Mouse (Mus musculus): ENCODE results near the gene Dynll2.

Dynll2 gene

DNA sequence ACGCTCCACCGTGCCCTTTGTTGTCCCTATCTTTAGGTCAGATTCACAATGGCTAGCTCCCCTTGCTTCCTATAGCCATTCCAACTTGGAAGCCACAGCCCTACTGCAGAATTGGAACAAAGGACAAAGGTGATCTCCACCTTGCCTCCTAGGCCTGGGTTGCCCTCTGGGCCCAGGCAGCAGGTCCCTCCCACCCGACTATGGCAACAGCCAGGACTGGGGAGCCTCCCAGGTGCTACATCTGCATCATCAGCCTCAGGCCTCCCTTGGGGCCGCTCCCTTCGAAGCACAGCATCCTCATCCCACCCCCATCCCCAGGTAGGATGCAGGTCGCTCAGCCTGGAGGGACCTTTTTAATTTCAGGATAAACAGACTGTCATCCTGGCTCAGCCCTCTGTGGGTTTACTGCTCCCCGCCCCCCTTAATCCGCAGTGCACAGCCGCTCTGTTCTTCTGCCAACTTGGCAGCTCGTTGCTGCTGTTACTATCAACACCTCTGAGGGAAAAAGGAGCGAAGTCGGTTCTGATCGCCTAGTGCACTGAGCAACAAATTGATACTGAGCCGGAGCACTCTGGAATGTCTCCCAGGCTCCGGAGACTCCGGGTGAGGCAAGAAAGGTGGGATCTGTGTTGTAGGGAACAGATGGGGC, 22.3 kb upstream of the Dynll2 start:
- POLR2A ChIA-PET, result interaction anchor here (0.6 to 22.8 kb wide), 32 partner anchors 9 to 281 kb away, joined by 3 to 394 read pairs (median 4); partner anchors contain the start of genes Dynll2 (in 4 of the 4), Srsf1 (in 3 of the 4) and Mks1 (in 1 of the 4)
- CTCF ChIA-PET, result interaction anchor here (0.6 to 1.8 kb wide), 8 partner anchors 9 to 61 kb away, joined by 3 to 5 read pairs (median 3); no protein-coding TSS in a partner anchor

DNA sequence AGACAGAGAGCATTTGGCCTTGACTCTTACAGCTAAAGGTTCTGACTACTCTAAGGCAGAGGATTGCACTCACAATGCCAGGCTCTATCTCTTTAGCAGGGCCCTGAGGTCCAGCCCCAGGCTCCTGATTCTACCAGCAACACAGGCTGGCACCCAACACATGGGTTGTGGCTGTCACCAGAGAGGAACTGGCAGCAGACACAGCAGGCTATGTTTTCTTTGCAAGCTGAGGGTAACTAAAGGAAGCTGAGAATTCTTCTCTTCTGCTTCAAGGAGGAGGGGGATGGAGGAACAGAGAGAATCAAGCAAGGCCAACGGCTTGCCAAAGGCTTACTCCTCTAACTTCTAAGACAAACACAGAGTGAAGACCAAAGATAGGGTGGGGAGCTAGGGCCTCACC, 21.3 kb upstream of the Dynll2 start:
- ChIA-PET CTCF (interaction anchor here in 1 of 4 experiments (1.8 kb wide), 1 partner anchor 9 kb away, joined by 5 read pairs; no protein-coding TSS in a partner anchor), POLR2A (interaction anchor here (0.6 to 22.8 kb wide), 32 partner anchors 9 to 156 kb away, joined by 3 to 394 read pairs (median 4); partner anchors contain the start of genes Dynll2 (in 4 of the 4), Srsf1 (in 3 of the 4) and Mks1 (in 1 of the 4))

DNA sequence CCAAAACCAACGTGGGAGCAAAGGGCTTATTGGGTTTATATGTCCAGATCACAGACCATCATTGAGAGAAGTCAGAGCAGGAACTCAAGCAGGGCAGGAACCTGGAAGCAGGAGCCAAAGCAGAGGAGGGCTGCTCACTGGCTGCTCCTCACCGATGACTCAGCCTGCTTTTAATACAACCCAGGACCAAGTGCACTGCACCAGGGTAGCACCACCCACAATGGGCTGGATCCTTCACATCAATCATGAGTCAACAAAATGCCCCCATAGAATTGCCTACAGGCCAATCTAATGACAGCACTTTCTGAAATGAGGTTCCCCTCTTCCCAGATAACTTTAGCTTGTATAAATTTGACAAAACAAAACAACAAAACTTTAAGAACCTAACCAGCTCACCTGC, 16.8 kb upstream of the Dynll2 start:
- CTCF ChIA-PET, result no interaction called here
- POLR2A ChIA-PET, result interaction anchor here in 3 of 4 experiments (0.5 to 2.0 kb wide), 7 partner anchors 8 to 45 kb away, joined by 3 to 5 read pairs (median 3); partner anchors contain the start of genes Dynll2 (in 1 of the 3) and Srsf1 (in 1 of the 3)

DNA sequence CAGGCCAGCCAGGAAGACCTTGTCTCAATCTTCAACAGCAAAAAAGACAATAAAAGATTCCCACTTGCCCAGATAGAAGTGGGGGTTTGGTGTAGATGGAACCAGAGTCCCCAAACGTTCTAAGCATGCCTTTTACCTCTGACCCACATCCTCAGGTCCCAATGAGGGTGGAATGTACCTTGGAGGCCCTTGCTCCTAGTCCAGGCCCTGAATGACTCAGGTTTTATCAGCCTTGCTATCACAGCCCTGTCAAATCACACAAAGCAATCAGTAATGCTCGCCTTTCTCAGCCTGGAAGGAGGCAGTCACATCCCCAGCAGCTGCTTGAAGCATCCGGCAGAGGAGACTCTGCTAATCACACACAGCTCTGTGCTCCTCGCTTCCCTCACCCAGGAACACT, 15.4 kb upstream of the Dynll2 start:
- ChIA-PET POLR2A (interaction anchor here in 1 of 4 experiments (0.6 kb wide), 1 partner anchor 170 kb away, joined by 3 read pairs; no protein-coding TSS in a partner anchor), CTCF (no interaction called here)

DNA sequence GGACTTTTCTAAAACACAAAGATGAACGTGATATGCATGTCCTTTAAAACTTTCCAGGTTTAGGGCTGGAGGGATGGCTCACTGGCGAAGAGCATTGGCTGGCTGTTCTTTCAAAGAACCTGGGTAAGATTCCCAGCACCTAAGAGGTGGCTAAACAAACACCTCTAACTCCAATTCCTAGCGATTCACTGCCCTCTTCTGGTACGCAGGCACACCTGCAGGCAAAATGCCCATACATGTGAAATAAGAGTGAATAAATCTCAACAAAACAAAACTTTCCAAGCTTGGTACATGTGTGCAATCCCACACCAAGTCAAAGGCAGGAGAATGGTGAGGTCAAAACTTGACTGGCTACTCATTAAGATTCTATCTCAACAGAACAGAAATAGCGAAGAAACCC, 12.4 kb upstream of the Dynll2 start:
- ChIA-PET CTCF (interaction anchor here in 2 of 4 experiments (0.7 to 1.8 kb wide), 3 partner anchors 9 to 32 kb away, joined by 3 to 6 read pairs (median 5); no protein-coding TSS in a partner anchor), POLR2A (interaction anchor here in 2 of 4 experiments (0.8 to 1.4 kb wide), 6 partner anchors 9 to 42 kb away, joined by 3 to 5 read pairs (median 4); no protein-coding TSS in a partner anchor)

DNA sequence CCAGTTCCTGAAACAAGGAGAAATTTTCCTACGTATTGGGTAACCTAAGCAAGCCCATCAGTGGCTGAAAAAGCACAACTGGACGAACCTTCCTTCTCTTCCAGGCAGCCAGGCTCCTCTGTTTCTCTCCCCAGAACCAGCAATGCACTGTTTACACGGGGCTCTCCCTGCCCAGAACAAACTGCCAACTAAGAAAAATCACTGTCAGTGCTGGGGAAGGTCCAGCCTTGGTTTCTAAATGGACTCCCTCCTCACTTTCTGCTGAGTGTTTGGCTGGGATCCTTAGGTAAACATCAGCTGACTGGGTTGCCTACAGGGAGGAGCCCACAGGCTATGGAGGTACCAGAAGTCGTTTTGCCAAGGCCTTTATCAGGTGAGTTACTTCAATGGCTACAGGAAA, 4.5 kb upstream of the Dynll2 start:
- ChIA-PET CTCF (no interaction called here), POLR2A (interaction anchor here in 1 of 4 experiments (1.1 to 1.7 kb wide), 2 partner anchors 12 to 18 kb away, joined by 3 to 7 read pairs; no protein-coding TSS in a partner anchor)

DNA sequence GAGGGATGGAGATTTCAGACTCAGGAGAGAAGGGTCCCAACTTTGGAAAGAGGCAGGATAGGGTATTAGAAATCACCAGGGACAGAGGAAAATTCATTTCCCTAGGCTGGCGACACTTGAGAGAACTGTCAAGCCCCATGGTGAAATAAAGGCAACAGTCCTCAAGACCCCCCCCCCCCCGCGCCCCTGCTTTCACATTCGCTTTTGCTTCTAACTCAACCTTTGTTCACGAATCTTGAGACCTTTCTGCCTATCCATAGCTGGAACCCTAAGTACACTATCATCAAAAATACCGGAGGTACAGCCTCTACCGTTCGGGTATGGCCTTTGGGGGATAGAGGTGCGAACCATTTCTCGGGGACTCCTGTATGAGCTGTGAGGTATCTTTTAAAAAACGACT, 528 bp upstream of the Dynll2 start:
- ChIA-PET POLR2A (interaction anchor here (0.6 to 8.1 kb wide), 65 partner anchors 8 to 1335 kb away, joined by 3 to 96 read pairs (median 4); partner anchors contain the start of gene Srsf1 (in 4 of the 4)), CTCF (interaction anchor here in 3 of 4 experiments (0.6 to 1.5 kb wide), 10 partner anchors 9 to 370 kb away, joined by 3 to 7 read pairs (median 4); no protein-coding TSS in a partner anchor)

DNA sequence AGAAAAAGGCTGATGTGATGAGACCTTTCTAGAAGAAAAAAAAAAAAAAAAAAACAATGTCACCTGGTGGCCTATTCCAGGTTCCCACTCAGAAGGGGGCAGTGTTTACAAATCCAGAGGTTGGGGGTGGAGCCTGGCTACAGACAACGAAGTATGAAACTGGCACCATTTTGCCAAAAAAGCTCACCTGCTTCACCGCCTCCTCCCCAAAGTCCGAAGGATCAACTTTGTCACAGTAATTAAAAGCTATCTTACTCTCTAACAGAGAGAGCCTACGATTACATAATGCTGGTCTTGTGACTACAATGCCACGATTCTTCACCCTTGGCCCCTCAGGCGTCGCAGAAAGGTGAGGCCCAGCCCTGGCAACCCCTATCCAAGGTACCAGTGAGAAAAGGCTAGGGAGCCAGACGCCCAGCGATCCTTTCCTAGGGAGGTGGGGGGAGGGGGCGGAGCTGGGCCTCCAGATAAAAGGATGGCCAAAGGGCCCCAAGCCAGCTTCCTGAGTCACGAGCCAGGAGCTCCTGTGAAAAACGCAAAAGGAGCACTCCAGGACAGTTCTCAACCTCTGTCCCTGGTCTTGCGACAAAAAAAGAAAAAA, 1.1 kb downstream of the Dynll2 start:
- CTCF ChIA-PET, result interaction anchor here (0.6 to 3.7 kb wide), 25 partner anchors 8 to 474 kb away, joined by 3 to 21 read pairs (median 4); no protein-coding TSS in a partner anchor
- POLR2A ChIA-PET, result interaction anchor here (0.6 to 8.1 kb wide), 76 partner anchors 8 to 1089 kb away, joined by 3 to 96 read pairs (median 4); partner anchors contain the start of gene Srsf1 (in 4 of the 4)

DNA sequence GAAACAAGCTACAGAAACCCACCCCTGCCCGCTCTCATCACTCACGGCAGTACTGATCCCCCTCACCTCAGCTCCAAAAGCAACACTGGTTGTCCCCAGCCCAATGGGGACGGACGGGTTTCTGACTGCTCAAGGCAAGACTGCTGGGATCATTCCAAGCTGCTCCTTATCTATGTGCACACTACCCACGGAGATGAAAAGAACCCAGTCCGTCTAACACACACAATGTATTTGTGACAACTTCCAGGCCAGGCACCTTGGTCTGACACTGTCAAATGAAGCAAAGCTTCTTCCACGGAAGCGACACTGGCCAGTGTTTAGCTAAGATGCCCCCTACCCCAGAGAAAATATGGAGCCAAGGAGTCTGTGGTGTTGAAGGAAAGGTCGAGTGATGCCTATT, 1.7 kb downstream of the Dynll2 start:
- CTCF ChIA-PET, result interaction anchor here (0.7 to 3.7 kb wide), 12 partner anchors 8 to 475 kb away, joined by 3 to 21 read pairs (median 6); no protein-coding TSS in a partner anchor
- POLR2A ChIA-PET, result interaction anchor here (0.6 to 8.1 kb wide), 46 partner anchors 8 to 337 kb away, joined by 3 to 96 read pairs (median 4); partner anchors contain the start of genes Srsf1 (in 3 of the 4) and Mrps23 (in 1 of the 4)

DNA sequence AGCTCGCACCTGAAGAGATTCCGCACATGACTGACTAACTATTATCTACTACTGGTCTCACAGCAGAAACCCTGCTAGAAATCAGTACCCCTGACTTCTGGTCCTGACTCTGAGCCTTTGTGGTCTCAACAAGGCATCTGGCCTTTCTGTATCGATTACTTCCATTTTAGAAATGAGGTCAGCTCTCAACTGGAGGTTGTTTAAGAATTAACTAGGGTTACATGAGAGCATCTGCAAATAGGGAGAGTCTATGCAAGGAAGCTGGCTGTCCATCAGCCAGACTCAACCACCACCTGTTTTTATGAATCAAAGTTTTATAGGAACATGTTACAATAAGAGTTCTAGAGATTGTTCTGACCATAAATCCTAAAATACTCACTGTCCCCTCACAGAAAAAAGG, 2.8 kb downstream of the Dynll2 start:
- ChIA-PET CTCF (interaction anchor here in 2 of 4 experiments (1.1 to 3.7 kb wide), 3 partner anchors 10 to 17 kb away, joined by 5 to 21 read pairs (median 5); no protein-coding TSS in a partner anchor), POLR2A (interaction anchor here in 3 of 4 experiments (0.8 to 8.1 kb wide), 18 partner anchors 8 to 219 kb away, joined by 3 to 71 read pairs (median 4); partner anchors contain the start of genes Srsf1 (in 3 of the 3) and Mrps23 (in 1 of the 3))

DNA sequence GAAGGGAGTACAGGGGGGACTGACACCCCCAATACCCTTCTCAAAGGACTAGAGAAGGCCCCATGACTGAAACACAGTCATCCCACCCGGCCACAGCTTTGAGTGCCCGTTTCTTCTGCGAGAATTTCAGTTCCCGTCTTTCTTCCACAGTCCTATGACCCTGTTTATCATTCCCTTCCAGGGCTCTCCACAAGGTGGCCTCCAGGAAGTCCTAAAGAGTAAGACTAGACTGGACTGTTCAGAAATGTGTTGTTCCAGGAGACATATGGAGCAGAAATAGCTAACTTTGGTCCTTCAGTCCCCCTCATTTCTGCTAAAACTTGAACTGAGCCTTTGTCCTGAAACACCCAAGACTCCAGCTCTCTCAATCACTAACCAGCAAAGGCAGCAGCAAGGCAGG, 8.4 kb downstream of the Dynll2 start:
- POLR2A ChIA-PET, result interaction anchor here in 3 of 4 experiments (0.6 to 6.6 kb wide), 19 partner anchors 7 to 202 kb away, joined by 3 to 57 read pairs (median 4); partner anchors contain the start of genes Dynll2 (in 3 of the 3), Srsf1 (in 2 of the 3) and Mks1 (in 1 of the 3)
- CTCF ChIA-PET, result interaction anchor here in 3 of 4 experiments (0.6 to 4.6 kb wide), 5 partner anchors 8 to 1110 kb away, joined by 4 to 18 read pairs (median 5); partner anchors contain the start of gene Dynll2 (in 1 of the 3)

DNA sequence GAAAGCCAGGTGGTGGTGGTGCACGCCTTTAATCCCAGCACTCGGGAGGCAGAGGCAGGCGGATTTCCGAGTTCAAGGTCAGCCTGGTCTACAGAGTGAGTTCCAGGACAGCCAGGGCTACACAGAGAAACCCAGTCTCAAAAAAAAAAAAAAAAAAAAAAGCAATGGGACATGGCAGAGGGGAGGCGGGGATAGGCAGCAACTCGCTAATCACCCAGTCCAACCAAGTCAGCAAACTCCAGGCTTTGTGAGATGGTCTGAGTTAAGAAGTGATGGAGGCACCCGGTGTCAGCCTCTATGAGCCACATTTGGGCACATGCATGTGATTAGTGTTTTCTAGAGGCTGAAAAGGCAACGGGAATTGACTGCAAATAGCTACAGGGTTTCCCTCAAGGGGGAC, 10.3 kb downstream of the Dynll2 start:
- CTCF ChIA-PET, result interaction anchor here in 3 of 4 experiments (1.0 to 4.6 kb wide), 5 partner anchors 9 kb away, joined by 3 to 18 read pairs (median 6); no protein-coding TSS in a partner anchor
- POLR2A ChIA-PET, result interaction anchor here (0.9 to 6.6 kb wide), 15 partner anchors 9 to 261 kb away, joined by 3 to 57 read pairs (median 9); partner anchors contain the start of genes Dynll2 (in 3 of the 4) and Srsf1 (in 1 of the 4)

DNA sequence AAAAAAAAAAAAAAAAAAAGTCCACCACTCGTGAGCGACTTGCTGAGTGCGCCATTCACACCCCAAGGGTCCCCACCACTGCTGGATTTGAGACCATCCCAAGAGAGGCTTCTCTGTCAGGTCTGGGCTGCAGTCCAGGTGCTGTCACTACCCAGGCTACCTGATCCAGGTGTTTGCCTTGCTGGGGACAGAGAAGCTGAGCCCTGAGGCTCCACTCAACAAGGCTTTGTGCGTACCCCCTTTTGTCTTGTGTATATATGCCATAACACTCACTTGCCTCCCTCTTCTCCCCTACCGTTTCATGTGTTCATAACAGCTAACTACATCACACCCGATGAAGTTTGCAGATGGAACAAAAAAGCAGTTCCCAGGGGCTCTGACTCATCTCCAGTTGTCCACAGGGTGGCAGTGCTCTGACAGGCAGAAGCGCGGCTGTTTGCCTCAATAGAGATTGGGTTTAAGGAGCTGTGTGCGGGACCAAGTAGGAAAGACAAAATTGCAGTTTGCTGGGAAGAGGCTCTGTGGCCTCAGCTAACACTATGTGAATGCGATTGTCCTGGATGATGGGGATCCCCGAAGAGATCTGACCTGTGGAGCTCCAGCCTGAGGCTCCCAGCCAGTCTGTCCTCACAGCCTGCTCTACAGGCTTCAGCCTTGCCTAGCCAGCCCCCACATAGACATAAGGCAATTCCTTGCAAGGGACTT, 12.7 kb downstream of the Dynll2 start:
- POLR2A ChIA-PET, result interaction anchor here (0.6 to 6.6 kb wide), 31 partner anchors 8 to 267 kb away, joined by 3 to 57 read pairs (median 5); partner anchors contain the start of genes Dynll2 (in 4 of the 4) and Srsf1 (in 4 of the 4)
- CTCF ChIA-PET, result interaction anchor here (0.6 to 3.2 kb wide), 61 partner anchors 8 to 876 kb away, joined by 3 to 21 read pairs (median 4); partner anchors contain the start of genes Mrps23 (in 2 of the 4), Srsf1 (in 2 of the 4) and Dynll2 (in 1 of the 4)

DNA sequence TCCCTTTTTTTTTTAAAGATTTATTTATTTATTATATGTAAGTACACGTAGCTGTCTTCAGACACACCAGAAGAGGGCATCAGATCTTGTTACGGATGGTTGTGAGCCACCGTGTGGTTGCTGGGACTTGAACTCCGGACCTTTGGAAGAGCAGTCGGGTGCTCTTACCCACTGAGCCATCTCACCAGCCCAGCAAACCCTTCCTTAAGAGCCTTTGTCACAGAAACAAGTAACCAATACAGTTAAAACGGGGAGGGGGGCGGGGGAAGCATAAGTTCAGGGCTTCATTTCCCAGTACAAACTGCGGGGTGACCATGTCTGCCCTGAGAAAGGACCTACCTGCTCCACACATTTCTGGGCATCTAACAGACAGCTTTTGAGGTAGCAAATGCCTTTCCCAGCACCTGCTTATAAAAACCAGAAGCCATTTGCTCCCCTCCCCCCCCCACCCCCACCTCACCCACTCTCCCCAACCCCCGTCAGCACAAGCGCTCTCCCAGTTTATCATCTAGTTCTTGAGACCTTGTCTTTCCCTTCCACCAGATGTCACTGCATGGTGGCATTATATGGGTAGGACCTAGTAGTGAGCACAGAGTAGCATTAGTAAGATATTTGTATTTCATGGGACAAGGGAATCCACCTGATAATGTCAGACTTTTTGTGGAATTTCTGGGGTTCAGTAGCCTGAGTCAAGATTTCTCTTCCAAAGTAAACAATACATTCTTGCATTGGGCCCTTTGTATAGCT, 13.6 kb downstream of the Dynll2 start:
- ChIA-PET POLR2A (interaction anchor here (0.6 to 6.6 kb wide), 23 partner anchors 8 to 268 kb away, joined by 3 to 57 read pairs (median 7); partner anchors contain the start of genes Dynll2 (in 4 of the 4) and Srsf1 (in 3 of the 4)), CTCF (interaction anchor here in 3 of 4 experiments (0.7 to 3.2 kb wide), 33 partner anchors 7 to 877 kb away, joined by 3 to 21 read pairs (median 5); partner anchors contain the start of genes Mrps23 (in 1 of the 3) and Srsf1 (in 1 of the 3))

DNA sequence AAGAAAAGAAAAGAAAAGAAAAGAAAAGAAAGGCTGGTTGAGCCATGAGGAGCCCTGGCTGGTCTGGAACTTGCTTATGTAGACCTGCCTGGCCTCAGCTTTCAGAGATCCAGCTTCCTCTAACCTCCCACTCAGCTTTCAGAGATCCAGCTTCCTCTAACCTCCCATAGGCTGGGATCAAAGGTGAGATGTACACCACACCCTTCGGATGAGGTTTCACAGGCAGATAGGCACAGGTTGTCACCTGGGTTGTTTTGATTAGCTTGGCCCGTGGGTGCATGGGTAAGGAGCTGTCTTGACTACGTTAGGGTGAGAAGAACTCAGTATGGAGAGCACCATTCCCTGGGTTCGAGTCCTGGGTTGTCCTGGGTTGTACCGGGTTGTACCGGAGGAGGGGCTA, 14.5 kb downstream of the Dynll2 start:
- POLR2A ChIA-PET, result interaction anchor here in 2 of 4 experiments (0.6 to 7.9 kb wide), 6 partner anchors 54 to 87 kb away, joined by 3 to 100 read pairs (median 4); partner anchors contain the start of gene Srsf1 (in 2 of the 2)
- CTCF ChIA-PET, result interaction anchor here in 1 of 4 experiments (1.1 to 2.4 kb wide), 2 partner anchors 13 to 84 kb away, joined by 3 to 14 read pairs; no protein-coding TSS in a partner anchor

Measured in embryonic stem cell, embryonic (primary cell).